Mouse (Mus musculus) liver, postnatal 0 days (tissue): ENCODE data around the gene Rapsn.

Source experiments
- CTCF ChIP-seq: sonication (generic); IDR thresholded peaks from 2 replicates; pipeline ENCODE4 v1.5.1; 2016; ENCODE audit warnings: antibody characterized with exemption, low read depth
- EP300 ChIP-seq: IDR thresholded peaks from 2 replicates; pipeline ENCODE4 v1.6.1; 2016; ENCODE audit warnings: antibody characterized with exemption, low read depth, mild to moderate bottlenecking

GRCm38 (mm10) chr2:91081775-91082695 is 46.6 kb downstream of the Rapsn start, which contains the start of gene Spi1:
- TF ChIP-seq CTCF = no peak
- no peak for TF ChIP-seq EP300
